Mouse (Mus musculus) v-Abl transformed pro-B cells (cell line): ENCODE measurements at regions not wholly inside any gene's neighbourhood (a gene's known extent, or its start where the extent isn't known, plus 50 kb on each side); places are given as distances from the start of the nearest gene placed in this dataset.

ENCODE experiments used
- in situ Hi-C, 2 experiments: fragments of 400-800 bp; cut with MboI; formaldehyde crosslinking; loops; one replicate each; pipeline ENCODE4 v1.15.1; 2025; ENCODE audit not compliant: unreplicated experiment in 2 of 2

- in situ Hi-C loops, result no loop called here
Measured at GRCm38 (mm10) chr5:148632516-148633170, 80.1 kb upstream of the Ubl3 start.

DNA sequence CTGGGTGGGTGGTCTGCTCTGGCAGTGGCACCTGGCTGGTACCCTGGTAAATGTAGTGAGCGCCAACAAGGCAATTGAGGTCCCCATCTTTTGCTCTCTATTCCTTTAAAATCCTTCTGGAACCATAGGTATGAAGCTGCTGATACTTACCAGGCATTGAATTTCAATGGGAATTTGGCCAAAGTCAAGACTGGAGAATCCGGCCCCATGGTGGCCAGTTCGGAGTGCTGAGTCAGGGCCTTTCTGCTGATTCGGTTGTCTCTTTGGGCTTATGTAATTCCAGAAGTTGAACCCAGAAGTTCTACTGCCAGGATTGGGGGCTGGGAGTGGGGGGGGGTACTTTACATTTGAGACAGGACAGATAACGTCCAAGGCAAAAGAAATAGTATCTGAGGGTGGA lies 79.0 kb upstream of the Ubl3 start:
- in situ Hi-C loops, result no loop called here

DNA sequence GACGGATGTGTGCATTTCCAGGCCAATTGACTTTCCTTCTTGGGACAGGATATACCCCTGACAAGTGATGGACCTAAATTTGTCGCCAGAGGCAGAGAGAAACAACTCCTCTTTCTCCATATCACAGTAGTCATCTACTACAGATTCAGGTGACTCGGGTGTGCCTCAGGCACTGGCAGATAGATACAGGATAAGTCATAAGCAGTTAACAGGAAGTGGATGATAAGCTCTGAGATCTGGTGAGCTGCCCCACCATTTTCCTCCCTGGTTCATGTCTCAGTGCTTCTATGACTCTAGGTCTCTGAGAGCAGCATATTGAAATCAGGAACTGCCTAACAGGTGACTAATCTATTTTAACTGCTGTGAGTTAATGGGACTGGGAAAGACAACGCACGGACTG lies 73.4 kb upstream of the Ubl3 start:
- in situ Hi-C loops, result no loop called here

DNA sequence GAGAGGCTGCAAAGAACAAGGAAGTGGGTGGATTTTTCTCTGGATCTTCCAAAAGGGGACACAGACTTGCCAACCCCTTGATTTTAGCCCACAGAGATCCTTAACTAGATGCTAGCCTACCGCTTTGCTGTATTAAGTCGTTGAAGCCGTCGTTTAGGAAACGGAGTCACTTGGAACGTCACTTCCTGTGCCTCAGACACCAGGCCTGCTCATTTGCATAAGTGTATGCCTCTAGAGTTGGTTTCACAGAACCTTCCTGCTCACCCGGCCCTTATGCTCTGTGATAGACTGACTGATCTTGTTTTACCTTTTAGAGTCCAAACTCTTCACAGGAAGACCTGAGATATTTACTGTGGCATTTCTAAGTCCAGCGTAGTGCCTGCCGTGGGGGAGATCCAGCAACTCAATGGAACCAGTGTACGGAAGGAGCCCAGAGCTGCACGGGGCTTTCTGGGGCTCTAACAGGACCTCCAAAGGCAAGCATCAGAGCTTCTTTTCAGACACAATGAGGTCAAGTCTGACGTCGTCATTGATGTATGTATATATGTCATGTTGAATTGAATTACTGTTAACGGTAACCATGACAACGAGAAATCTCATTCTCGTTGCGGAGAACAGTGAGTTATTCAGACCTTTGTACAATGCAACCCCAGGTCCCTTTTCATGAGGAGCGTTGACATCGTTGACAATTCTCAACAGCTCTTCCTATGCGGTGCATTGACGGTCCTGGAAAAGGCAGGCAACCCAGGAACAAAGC lies 72.2 kb upstream of the Ubl3 start:
- in situ Hi-C loops, result no loop called here

DNA sequence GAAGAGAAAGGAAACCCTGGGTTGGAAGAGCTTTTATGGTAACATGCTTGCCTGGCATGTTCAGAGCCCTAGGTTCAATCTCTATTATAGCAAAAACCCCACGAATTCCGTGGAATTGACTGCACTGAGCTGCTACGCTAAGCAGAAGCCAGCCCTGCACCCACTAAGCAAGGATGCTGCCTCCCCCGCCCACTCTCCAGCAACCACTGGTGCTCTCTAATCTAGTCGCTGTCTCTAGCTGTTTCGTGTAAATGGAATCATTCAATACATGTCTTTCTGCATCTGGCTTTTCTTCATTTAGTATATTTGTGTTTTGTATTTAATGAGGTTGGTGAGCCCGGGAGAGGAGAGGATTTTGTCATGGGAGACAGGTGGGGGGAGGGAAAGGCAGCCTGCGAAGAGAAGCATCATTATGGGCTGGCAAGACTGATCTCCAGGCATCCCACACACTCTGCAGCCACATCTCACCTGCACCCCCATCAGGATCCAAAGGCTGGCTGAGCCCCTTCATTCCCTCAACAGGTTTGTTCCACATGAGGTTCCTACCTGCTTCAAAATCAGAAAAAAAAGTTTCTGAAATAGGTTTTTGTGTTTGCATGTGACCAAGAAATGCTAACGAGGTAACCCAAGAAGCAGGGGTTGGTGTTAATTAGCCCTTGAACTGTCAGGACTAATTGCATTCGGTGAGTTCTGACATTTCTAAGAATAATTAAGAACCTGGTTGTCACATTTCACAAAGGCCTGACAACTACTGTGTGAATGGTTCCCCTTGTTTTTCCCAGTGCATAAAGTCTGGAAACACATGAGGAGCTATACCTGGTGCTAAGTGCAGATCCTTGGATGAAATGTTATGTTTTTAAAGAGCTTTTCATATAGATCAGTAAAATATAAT lies 68.6 kb upstream of the Ubl3 start:
- in situ Hi-C loops, result no loop called here

GRCm38 (mm10) chr5:148619917-148620316 lies 67.3 kb upstream of the Ubl3 start:
- in situ Hi-C loops, result no loop called here

GRCm38 (mm10) chr5:148616426-148616825 lies 63.8 kb upstream of the Ubl3 start:
- in situ Hi-C loops, result no loop called here

GRCm38 (mm10) chr5:148615706-148616366 lies 63.2 kb upstream of the Ubl3 start:
- in situ Hi-C loops, result no loop called here

GRCm38 (mm10) chr5:148615117-148615516 lies 62.5 kb upstream of the Ubl3 start:
- in situ Hi-C loops, result no loop called here

DNA sequence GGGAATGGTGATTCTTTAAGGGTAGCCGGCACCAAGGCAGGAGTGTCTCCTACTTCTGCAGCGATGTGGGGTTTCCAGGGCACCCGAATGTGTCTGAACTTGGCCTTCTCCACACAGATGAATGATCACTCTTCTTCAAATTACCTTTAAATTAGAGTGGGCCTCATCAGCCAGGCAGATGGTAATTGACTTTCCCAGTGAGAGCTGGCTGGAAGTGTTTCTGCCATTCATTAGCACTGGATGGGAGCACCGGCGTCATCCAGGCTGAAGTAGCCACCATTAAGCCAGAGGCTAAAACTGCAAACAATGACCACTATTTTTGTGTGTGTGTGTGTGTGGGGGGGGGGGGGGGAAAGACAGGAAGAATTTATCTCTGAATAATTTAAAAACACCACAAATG lies 58.7 kb upstream of the Ubl3 start:
- in situ Hi-C loops, result no loop called here

DNA sequence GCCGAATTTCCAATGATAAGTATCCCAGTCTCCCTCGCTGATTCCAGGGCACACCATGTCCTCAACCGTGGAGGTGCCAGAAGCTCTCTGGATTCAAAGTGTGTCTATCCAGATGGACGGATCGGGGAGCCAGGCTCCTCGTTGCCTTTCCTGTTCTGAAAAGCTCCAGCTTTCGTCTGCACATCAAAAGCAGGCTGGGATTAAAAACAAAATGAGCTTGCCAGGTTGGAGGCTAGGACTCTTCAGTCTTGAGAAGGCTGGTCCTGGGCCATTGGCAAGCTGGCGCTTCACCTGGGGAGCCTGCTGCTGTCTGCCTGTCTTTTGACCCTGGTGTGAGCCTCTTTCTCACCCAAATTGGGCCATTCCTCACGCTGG lies 56.9 kb upstream of the Ubl3 start:
- in situ Hi-C loops, result no loop called here

GRCm38 (mm10) chr5:148608857-148609505 lies 56.4 kb upstream of the Ubl3 start:
- in situ Hi-C loops, result no loop called here

GRCm38 (mm10) chr5:148608178-148608577 lies 55.6 kb upstream of the Ubl3 start:
- in situ Hi-C loops, result no loop called here

- in situ Hi-C loops, result no loop called here
Measured at GRCm38 (mm10) chr5:148605730-148606129, 53.1 kb upstream of the Ubl3 start.
